Mouse (Mus musculus) duodenum, adult 2 months (tissue): ENCODE measurements around the gene Gm20931. TPM values are rescaled to one million over a fixed set of nuclear protein-coding genes. Genes with fewer than 3 reads are reported as not detected.

Source experiments
- polyA plus RNA-seq: library from polyadenylated mRNA; depleted of rRNA; stranded (reverse); fragments of >200 nt; gene quantifications from 2 replicates; pipeline ENCODE4 v1.2.3, GENCODE M21; 2012; ENCODE audit warnings: low replicate concordance; rRNA removed

The Gm20931 gene
- polyA plus RNA-seq, result not detected in 2 replicates

GRCm38 (mm10) chrY:55213420-55213819, at the start of gene Gm20931:
Gm20931 (plus strand) TSS chrY:55213720.

